Mouse (Mus musculus) thymus, adult 2 months (tissue): ENCODE measurements at regions not wholly inside any gene's neighbourhood (a gene's known extent, or its start where the extent isn't known, plus 50 kb on each side); places are given as distances from the start of the nearest gene placed in this dataset.

Experiments
- CTCF ChIP-seq: fragments of 200-500 bp; IDR thresholded peaks from 2 replicates; pipeline ENCODE4 v1.5.1; 2012; ENCODE audit warnings: mild to moderate bottlenecking, control low read depth, low read length, moderate library complexity, borderline replicate concordance; ENCODE audit not compliant: control insufficient read depth, poor library complexity, insufficient read depth; ENCODE audit errors: extremely low read depth
- POLR2A ChIP-seq: fragments of 200-500 bp; IDR thresholded peaks from 2 replicates; pipeline ENCODE4 v1.6.1; 2012; ENCODE audit warnings: mild to moderate bottlenecking, low read length, control low read depth, moderate library complexity; ENCODE audit not compliant: control insufficient read depth, poor library complexity, insufficient read depth; ENCODE audit errors: extremely low read depth

GRCm38 (mm10) chr9:56552766-56553165 is 134.4 kb downstream of the Hmg20a start:
- TF ChIP-seq POLR2A (no peak), CTCF (peak; percentile 87)
